Mouse (Mus musculus) embryonic facial prominence, embryonic 11.5 days (tissue): ENCODE measurements around the gene Pcca. TPM values are rescaled to one million over a fixed set of nuclear protein-coding genes. Genes with fewer than 3 reads are reported as not detected.
A peak's percentile ranks its signal among the peaks of the same experiment; 100 is the strongest.

Source experiments
- ATAC-seq: fragments of 200-750 bp; cut with Nextera tagmentation; replicated peaks from 2 replicates; pipeline ENCODE4 v1.8.0; 2017; ENCODE audit warnings: low read depth; ENCODE audit not compliant: insufficient number of reproducible peaks, low FRiP score, low TSS enrichment
- DNase-seq: peaks from one replicate; pipeline ENCODE4 v3.0.0-alpha.2; 2015; ENCODE audit warnings: low spot score
- H3K27ac ChIP-seq: fragments of 300-500 bp; sonication (generic); replicated peaks from 2 replicates; pipeline ENCODE4 v1.5.1; 2014; ENCODE audit warnings: mild to moderate bottlenecking, low read depth, low read length, control low read depth
- H3K27me3 ChIP-seq: fragments of 300-500 bp; sonication (generic); 2 replicates; pipeline ENCODE4 v1.6.1; 2014; ENCODE audit warnings: mild to moderate bottlenecking, low read length, moderate library complexity, mixed read lengths; ENCODE audit not compliant: control insufficient read depth, insufficient read depth
- H3K36me3 ChIP-seq: fragments of 300-500 bp; sonication (generic); replicated peaks from 2 replicates; pipeline ENCODE4 v1.6.1; 2014; ENCODE audit warnings: low read depth, mild to moderate bottlenecking, low read length, moderate library complexity, mixed read lengths; ENCODE audit not compliant: control insufficient read depth, insufficient read depth
- H3K4me1 ChIP-seq: fragments of 300-500 bp; sonication (generic); 2 replicates; pipeline ENCODE4 v1.6.1; 2014; ENCODE audit warnings: low read length, mixed read lengths; ENCODE audit not compliant: control insufficient read depth, insufficient read depth
- H3K4me2 ChIP-seq: fragments of 300-500 bp; sonication (generic); 2 replicates; pipeline ENCODE4 v1.6.1; 2014; ENCODE audit warnings: low read depth, mild to moderate bottlenecking, control low read depth, low read length, moderate library complexity
- H3K4me3 ChIP-seq: fragments of 300-500 bp; sonication (generic); 2 replicates; pipeline ENCODE4 v1.5.1; 2014; ENCODE audit warnings: low read depth, low read length, control low read depth
- H3K9ac ChIP-seq: fragments of 300-500 bp; sonication (generic); replicated peaks from 2 replicates; pipeline ENCODE4 v1.6.1; 2014; ENCODE audit warnings: mild to moderate bottlenecking, control low read depth, low read length
- H3K9me3 ChIP-seq: fragments of 300-500 bp; sonication (generic); replicated peaks from 2 replicates; pipeline ENCODE4 v1.6.1; 2016; ENCODE audit warnings: mild to moderate bottlenecking, low read length, inconsistent platforms, mixed read lengths; ENCODE audit not compliant: control insufficient read depth
- WGBS: fragments of 180-500 bp; shearing (Covaris S2); extraction: QIAGEN DNeasy Blood & Tissue Kit; methylation state at CpG from one replicate; pipeline ENCODE4 v1.1.7; 2014; 5-methylcytosine and 5-hydroxymethylcytosine counted together
- polyA plus RNA-seq: library from polyadenylated mRNA; unstranded; fragments of >200 nt; fragmentation: Nextera tagmentation; extraction: Ambion mirVana; gene quantifications from 2 replicates; pipeline ENCODE4 v1.2.1, GENCODE M21; 2014

The Pcca gene
- polyA plus RNA-seq, 1 experiment from 2014 or later = 35.3 TPM

- ATAC-seq (no peak), DNase-seq (no peak)
- no peak overlapping the region for H3K4me2 ChIP-seq
Observed at GRCm38 (mm10) chr14:122636601-122637000, 102.5 kb downstream of the Pcca start.

DNA sequence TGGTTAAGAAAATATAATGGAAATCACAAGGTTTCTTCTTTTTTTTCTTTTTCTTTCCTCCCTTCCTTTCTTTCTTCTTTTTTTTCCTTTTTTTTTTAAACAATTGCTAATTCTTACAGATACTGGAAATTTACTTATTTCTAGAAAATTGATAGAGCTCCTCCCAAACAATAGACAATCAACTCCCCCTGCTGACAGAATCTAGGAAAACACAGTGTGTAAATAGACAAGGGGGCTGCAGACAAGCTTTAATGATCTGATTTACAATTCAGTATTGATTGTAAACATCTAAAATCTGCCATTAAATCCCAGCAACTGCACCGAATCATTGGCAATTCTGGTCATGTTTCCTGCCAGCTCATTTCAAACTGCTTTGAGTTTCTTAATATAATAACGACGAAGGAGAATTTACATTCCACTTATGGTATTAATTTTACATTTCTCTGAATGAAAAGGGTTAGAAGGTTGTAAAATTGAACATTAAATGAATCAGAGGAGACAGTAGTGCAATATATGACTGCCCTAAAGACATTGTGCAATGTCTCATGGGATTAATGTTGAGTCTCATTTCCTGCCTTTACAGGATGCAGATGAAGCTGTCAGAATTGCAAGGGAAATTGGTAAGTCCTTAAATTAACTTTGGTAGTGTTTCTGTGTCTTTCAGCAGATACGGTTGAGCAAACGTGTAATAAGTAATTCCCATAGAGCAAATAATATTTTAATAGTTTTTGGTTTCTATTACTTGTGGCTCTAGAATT, 103.9 kb downstream of the Pcca start:
- ATAC-seq (no peak), DNase-seq (peak; percentile 45)
- Histone ChIP-seq H3K4me3 (no peak overlapping the region), H3K27me3 (no peaks in the 10 kb centered on the region), H3K27ac (no peak overlapping the region), H3K9me3 (no peaks in the 10 kb centered on the region), H3K4me1 (no peaks in the 10 kb centered on the region), H3K4me2 (no peak overlapping the region), H3K36me3 (no peaks in the 10 kb centered on the region), H3K9ac (no peak overlapping the region)
- WGBS = 65% methylated on average over 5 of the region's 5 CpGs

More at GRCm38 (mm10) chr14:122636601-122637000, 102.5 kb downstream of the Pcca start:
- Histone ChIP-seq H3K27ac (no peak overlapping the region), H3K4me1 (no peaks in the 10 kb centered on the region), H3K9ac (no peak overlapping the region), H3K4me3 (no peak overlapping the region), H3K9me3 (no peaks in the 10 kb centered on the region), H3K36me3 (no peaks in the 10 kb centered on the region), H3K27me3 (no peaks in the 10 kb centered on the region)
- WGBS = 44% methylated on average over 6 of the region's 6 CpGs

DNA sequence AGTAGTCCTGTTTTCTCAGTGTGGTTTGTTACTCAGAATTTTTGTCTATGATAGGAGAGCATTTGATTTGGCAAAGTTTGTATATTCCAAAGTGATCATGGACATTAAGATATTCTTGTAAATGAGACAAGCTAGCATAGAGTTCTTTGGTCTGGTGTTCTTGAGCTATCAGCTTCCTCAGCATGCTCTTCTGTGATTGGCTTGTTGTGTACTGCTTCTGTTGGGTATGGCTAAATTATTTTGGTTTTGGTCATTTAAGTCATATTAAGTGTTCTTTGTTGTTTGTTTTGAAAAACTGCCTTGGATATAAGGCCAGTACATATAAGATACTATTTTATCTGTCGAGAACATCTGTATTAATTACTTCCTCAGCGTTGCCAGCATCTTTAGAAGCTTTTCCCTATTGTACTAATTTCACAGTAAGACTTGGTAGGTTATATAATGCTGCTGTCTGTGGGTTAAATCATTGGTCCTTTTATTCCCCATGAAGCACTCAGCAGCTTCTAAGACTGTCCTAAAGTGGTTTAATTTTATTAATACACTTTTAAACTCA, 105.1 kb downstream of the Pcca start:
- DNase-seq (no peak), ATAC-seq (no peak)
- Histone ChIP-seq H3K4me1 (no peaks in the 10 kb centered on the region), H3K9me3 (no peaks in the 10 kb centered on the region), H3K9ac (no peak overlapping the region), H3K4me3 (no peak overlapping the region), H3K36me3 (no peaks in the 10 kb centered on the region), H3K27me3 (no peaks in the 10 kb centered on the region), H3K4me2 (no peak overlapping the region), H3K27ac (no peak overlapping the region)
- 86% methylated on average over 2 of the region's 2 CpGs for WGBS

- H3K9me3 ChIP-seq = no peaks in the 10 kb centered on the region
- H3K9ac ChIP-seq = no peak overlapping the region
- H3K4me1 ChIP-seq = no peaks in the 10 kb centered on the region
- no peak for DNase-seq
- WGBS = 97% methylated on average over 1 of the region's 1 CpGs
- H3K36me3 ChIP-seq = no peaks in the 10 kb centered on the region
- ATAC-seq = no peak
- H3K4me2 ChIP-seq = no peak overlapping the region
- no peaks in the 10 kb centered on the region for H3K27me3 ChIP-seq
- H3K27ac ChIP-seq = no peak overlapping the region
- H3K4me3 ChIP-seq = no peak overlapping the region
Observed at GRCm38 (mm10) chr14:122642432-122642831, 108.3 kb downstream of the Pcca start.

- no peaks in the 10 kb centered on the region for H3K4me1 ChIP-seq
- no peaks in the 10 kb centered on the region for H3K9me3 ChIP-seq
- no peak overlapping the region for H3K9ac ChIP-seq
- ATAC-seq (no peak), DNase-seq (no peak)
- no peak overlapping the region for H3K4me2 ChIP-seq
- no peak overlapping the region for H3K27ac ChIP-seq
- H3K27me3 ChIP-seq = no peaks in the 10 kb centered on the region
- H3K36me3 ChIP-seq = no peaks in the 10 kb centered on the region
- 79% methylated on average over 1 of the region's 1 CpGs for WGBS
- no peak overlapping the region for H3K4me3 ChIP-seq
Observed at GRCm38 (mm10) chr14:122648214-122648613, 114.1 kb downstream of the Pcca start.

DNA sequence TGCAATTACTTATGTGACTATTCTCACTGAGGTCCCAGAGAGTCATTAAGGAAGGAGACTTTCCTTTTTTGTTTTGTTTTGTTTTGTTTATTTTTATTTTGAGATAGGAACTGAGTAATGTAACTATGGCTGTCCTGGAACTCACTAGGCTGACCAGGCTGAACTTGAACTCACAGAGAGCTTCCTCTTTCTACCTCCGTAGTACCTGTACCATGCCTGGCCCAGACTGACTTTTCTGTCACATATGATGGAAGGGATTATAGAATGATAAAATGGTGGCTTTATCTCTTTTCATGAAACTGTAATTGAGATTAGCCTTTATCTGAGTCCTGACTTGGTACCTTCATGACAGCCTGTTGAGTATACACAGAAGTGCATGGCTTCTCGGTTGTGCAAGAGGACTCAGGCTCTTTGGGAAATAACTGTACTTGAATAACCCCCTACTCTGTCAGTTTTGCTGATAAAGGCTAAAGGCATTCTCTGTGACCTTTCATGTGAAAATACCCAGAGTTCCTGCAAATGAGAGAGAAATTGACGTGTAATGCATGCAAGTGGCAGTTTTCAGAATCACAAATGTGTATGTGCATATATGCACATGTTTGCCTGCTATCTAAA, 115.3 kb downstream of the Pcca start:
- DNase-seq (no peak), ATAC-seq (no peak)
- WGBS = 84% methylated on average over 3 of the region's 3 CpGs
- Histone ChIP-seq H3K27me3 (no peaks in the 10 kb centered on the region), H3K4me1 (no peaks in the 10 kb centered on the region), H3K4me2 (no peak overlapping the region), H3K36me3 (no peaks in the 10 kb centered on the region), H3K9ac (no peak overlapping the region), H3K4me3 (no peak overlapping the region), H3K27ac (no peak overlapping the region), H3K9me3 (no peaks in the 10 kb centered on the region)

DNA sequence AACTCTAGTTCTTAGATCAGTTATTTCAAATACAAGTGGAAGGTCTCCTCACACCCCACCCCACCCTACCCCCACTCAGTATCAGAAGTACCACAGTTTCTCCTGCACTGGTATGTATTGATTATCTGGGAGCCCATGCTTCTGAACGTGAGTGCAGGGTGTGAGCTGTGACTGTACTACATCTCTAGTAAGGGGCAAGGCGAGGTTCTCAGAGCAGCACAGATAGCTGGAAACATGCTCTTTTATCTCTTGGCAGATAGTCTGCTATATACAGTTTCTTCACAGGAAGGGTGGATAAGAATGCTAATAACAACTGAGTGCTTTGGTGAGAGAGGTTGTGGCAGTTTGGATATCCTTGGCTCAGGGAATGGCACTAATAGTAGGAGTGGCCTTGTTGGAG, 117.6 kb downstream of the Pcca start:
- Histone ChIP-seq H3K4me3 (no peak overlapping the region), H3K27ac (no peak overlapping the region), H3K36me3 (no peaks in the 10 kb centered on the region), H3K9me3 (no peaks in the 10 kb centered on the region), H3K9ac (no peak overlapping the region), H3K4me1 (no peaks in the 10 kb centered on the region), H3K4me2 (no peak overlapping the region), H3K27me3 (no peaks in the 10 kb centered on the region)
- no peak for DNase-seq
- WGBS = 87% methylated on average over 2 of the region's 2 CpGs
- ATAC-seq = no peak

DNA sequence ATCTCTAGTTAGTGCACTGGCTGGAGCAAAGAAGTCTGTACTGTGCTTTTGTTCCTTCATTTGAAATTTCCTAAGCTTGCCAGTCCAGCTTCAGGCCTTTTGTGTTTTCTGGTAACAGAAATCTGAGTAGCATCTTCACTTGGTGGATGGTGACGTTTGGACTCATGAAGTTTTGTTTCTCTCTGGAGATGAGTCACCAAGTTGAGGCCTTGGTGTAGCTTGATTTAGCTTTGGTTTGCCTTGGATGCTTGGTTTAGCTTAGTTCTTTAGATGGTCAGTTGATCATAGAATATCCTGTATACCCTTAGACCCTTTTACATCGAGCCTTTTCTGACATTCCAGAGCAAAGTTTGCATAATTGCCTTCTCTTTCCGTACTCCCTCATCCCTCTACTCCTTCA, 141.5 kb downstream of the Pcca start:
- H3K36me3 ChIP-seq = no peaks in the 10 kb centered on the region
- no peak overlapping the region for H3K9ac ChIP-seq
- H3K4me1 ChIP-seq = no peaks in the 10 kb centered on the region
- 84% methylated on average over 3 of the region's 3 CpGs for WGBS
- H3K4me3 ChIP-seq = no peak overlapping the region
- no peaks in the 10 kb centered on the region for H3K27me3 ChIP-seq
- no peak for DNase-seq
- no peak for ATAC-seq
- H3K27ac ChIP-seq = no peak overlapping the region
- H3K4me2 ChIP-seq = no peak overlapping the region
- no peaks in the 10 kb centered on the region for H3K9me3 ChIP-seq
